Mouse (Mus musculus): ENCODE measurements around the gene Wdr90. TPM values are rescaled to one million over a fixed set of nuclear protein-coding genes. Genes with fewer than 3 reads are reported as not detected.

The Wdr90 gene
- 3.1 TPM for polyA plus RNA-seq (2014; fragmentation: Illumina TruSeq; extraction: RNeasy Lipid Tissue Mini Kit (QIAGEN cat#74804); ENCODE audit: low read depth, low replicate concordance)

DNA sequence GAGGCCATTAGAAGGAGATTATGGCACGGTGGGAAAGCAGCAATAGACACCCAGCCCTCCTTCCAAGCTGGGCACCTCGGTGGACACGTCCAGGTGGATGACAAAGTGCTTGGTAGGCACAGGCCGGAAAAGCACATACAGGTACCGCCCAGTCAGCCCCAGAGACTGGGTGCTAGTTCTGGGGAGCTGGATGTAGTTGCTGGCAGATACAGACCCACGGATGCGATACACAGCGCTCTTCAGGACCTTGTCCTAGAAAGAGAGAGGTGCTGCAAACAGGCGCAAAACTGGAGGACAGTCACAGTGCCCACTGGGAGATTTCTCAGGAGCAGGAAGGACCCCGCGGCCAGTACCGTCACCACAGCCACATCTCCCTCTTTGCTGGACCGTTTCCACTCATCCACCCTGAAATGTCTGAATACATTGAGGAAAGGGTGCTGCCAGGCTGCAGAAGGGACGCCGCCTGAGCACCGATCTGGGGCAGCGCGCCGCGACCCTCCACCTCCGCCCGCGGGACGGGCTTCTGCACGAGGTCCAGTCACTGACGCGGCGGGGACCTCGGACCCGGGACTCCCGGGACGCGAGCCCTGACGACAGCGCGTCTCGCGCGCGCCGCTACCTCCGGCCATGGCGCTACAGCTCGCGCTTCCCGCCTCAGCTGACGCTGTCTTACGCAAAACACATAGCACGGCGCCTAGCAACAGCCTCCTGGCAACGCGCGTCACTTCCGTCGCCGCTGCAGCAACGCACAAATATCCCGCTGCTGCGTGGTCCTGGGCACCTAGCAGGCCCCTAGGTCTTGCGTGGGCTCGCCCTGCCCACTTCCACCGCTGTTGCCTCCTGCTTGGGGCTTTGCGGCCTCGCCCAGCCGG is at the start of gene Wdr90:
Wdr90 (minus strand) TSS at position 670 of the 872 bp plus-strand sequence.

DNA sequence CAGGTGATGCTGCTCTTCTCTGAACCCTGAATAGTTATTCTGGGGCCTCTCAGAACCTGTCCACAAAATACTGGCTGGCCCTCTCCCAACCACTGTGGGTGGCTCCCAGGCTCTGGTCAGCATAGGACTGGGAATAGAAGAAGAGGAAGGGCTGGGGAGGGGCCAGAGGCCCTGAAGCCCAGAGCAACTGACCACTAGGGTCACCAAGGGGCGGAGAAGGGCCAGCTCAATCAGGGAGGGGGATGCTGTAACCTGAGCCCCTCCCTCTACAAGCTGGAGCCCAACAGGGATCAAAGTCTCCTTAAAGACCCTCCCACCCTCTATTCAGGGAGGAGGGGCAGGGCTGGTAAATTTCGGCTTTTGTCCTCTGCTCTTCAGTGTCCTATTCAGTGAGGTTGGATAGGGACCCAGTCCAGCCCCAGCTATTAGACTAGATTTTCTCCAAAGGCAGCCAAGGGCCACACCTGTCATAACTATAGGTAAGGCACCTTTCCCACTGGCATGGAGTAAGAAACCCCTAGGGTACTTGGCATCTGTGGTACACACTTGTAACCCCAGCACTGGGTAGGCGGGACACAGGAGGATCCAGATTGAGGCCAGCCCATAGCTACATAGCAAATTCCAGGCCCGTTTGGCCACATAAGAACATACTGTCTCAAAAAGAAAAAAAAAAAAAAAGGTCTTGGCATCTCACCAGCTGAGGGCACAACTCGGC is 19.1 kb upstream of the Wdr90 start, which contains the start of gene Wfikkn1:
Wfikkn1 (minus strand) TSS at position 663 of the 715 bp plus-strand sequence.

DNA sequence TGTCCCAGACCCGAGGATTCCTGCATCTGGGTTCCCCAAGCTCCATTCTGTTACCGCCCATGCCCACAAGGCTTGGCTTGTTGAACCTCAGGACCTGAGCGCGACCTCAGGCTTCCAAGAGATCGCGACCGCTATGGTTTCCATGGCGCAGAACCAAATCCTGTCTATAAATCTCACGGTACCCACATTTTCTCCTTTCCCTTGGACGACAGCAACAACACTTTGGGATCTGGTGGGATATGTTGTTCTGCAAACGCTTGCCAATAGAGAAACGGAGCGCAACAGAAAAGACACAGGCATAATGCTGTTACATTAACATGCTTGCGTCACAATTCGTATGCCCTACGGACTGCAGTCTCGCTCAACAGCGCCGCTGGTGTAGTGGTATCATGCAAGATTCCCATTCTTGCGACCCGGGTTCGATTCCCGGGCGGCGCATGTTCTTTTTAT is 13.4 kb upstream of the Wdr90 start, which contains the start of gene Mettl26:
Mettl26 (plus strand) TSS at position 354 of the 450 bp plus-strand sequence.

DNA sequence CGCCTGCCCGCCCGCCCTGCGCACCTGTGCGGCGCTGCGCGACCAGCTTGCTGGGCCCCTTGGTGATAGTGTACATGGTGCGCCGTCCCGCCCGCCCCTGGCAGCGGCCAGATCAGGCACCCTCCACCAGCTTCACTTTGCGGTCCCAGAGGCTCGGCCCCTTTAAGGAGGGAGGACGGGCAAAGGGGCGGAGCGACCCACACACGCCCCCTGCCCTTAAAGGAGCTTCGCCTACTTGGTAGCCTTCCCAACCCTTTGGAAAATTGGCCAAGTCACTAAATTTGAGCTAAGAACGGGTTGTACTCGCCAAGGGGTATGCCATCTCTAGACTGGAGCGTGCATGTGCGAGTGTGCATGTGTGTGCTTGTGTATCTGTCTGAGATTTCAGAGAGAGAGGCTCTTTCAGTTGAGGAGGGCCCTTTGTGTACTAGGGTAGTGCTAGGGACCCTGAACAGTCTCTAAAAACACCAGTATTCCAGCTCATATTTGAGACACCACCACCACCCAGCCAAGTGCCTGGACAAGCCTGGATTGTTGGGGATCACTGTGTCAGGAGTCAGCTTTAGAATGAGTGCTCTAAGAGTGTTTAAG is 7.4 kb upstream of the Wdr90 start, which contains the start of gene Mcrip2:
Mcrip2 (minus strand) TSS at position 164 of the 591 bp plus-strand sequence.

DNA sequence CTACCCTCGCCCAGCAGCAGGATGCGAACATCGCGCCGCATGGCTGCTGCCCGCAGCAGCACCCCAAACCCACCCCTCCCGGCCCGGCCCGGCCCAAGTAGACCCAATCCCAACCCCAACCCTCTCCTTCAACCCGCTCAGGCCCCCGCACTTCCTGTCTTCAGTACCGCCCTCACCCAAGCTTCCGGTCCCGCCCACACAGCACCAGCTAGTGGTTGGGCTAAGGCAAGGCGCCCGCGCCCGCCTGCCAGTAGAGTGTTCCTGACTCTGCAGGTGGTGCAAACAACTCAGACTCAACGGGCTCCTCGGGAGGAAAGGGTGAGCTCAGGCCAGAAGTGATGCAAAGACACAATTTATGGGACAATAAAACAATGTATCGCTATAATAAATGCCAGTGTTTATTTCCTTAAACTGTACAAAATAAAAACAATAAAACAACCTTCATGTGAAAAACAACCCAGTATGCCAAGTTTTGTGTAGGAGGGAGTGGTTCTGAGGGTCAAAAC is 16.9 kb downstream of the Wdr90 start, which contains the start of gene Rhot2:
Rhot2 (minus strand) TSS at position 456 of the 506 bp plus-strand sequence.

DNA sequence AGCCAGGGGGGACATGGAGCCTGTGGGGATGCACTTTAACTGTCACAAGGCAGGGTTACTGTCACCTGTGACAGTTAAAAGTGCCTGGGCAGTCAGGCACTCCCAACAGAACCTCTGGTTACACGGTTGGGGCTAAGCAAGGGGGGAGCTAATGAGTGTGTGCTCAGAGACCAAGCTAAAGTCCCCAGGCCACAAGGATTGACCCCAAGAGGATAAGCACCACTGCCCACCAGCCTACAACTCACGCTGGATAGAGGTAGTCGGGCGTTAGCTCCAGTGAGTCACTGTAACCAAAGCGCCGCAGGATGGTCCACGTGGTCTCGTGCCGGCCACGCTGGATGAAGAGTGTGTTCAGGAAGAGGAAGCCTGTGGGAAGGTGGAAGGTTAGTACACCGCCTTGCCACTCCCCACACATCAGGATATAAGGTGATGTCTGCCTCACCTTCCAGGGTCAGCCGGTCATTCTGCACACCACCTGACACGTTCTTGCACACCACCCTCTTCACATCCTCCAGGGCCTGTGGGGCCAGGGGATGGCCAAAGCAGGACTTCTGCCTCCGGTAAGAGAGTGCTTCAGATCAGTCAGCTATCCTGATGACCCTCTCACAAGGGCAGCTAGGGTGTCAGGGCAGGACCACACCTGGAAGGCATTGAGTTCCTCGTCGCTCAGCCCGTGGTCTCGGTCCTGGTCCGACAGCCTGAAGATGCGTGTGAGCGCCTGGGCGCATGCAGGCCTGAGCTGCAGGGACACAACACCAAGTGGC is 20.0 kb downstream of the Wdr90 start, which contains the start of gene Gm20683:
Gm20683 (minus strand) TSS at position 647 of the 764 bp plus-strand sequence.

DNA sequence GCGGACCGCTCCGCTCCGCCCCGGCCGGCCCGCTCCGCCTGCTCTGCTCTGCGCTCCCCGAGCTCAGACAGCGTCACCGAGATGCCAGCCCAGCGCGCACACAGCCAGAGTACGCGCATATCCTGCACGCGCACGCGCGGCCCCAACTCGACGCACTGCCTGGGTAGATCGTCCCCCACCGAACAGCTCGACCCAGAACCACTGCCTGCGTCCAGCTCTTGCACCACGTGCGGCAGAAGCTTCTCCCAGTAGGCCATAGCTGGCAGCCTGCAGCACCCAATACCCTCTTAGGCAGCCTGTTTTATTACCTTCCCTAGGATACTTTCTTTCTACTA is 24.3 kb downstream of the Wdr90 start, which contains the start of gene Rhbdl1:
Rhbdl1 (minus strand) TSS at position 220 of the 335 bp plus-strand sequence.

DNA sequence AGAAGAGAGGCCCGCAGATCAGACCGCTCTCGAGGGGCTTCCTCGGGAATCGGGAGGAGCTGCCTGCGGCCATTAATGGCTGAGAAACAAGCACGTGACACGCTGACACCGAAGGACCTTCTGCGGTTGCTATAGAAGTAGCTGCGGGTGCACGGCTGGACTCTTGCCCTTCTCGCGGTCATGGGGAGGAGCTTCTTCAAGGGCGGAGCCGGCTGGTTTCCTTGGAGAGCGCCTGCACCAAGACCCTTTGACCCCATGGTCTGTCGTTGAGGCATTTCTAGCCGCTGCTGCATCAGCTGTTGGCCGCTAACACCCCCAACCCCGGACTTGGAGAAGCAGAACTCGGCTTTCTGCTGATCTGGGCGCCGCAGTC is 28.0 kb downstream of the Wdr90 start, which contains the start of gene Stub1:
Stub1 (minus strand) TSS at position 114 of the 373 bp plus-strand sequence.

DNA sequence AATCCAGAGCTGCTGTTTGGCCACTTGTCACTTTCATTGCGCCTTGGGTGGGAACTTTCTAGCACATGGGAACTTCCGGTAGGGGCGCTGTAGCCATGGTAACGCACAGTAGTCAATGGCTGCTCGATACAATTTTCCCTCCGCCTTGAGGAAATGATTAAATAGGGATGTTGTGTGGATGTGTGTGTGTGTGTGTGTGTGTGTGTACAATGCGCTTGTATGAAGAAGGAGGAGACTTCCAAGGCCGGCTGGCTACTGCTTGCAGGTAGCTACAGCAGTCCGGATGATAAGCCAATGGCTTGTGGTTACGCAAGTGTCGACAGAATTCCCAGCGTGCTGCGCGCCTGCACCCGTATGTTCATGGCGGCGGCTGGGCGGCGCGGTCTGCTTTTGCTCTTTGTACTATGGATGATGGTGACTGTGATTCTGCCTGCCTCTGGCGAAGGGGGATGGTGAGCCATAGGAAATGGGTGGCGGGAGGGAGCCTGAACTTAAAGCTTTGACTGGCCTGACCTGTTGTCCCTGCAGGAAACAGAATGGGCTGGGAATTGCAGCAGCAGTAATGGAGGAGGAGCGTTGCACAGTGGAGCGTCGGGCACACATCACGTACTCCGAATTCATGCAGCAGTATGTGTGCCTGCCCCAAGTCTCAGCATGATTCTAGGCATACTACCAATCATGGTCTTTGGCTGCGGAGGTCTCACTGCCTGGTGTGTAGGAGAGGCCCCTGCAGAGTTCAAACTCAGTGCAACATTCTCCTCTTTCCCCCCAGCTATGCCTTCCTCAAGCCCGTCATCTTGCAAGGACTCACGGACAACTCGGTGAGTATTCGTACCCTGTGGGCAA is 32.4 kb downstream of the Wdr90 start, which contains the start of gene Jmjd8:
Jmjd8 (plus strand) TSS at position 156 of the 846 bp plus-strand sequence.

DNA sequence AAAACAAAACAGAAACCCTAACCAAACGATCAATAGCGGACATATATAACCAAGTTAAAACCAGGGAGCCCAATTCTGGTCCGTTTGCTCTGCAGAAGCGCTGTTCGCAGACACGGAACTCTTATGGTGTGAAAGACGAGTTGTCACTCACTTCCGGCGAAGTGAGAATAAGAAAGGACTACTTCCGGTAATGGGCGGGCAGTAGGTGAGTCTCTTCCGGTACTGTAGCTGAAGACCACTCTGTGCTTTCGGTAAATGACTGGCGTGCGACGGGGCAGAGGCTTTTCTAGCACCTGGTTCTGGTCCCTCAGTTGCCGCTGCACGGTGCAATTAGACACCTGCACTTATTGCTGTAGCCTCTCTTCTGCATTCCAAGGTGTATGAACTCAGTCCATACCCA is 37.8 kb downstream of the Wdr90 start, which contains the start of gene Wdr24:
Wdr24 (plus strand) TSS at position 176 of the 400 bp plus-strand sequence.

DNA sequence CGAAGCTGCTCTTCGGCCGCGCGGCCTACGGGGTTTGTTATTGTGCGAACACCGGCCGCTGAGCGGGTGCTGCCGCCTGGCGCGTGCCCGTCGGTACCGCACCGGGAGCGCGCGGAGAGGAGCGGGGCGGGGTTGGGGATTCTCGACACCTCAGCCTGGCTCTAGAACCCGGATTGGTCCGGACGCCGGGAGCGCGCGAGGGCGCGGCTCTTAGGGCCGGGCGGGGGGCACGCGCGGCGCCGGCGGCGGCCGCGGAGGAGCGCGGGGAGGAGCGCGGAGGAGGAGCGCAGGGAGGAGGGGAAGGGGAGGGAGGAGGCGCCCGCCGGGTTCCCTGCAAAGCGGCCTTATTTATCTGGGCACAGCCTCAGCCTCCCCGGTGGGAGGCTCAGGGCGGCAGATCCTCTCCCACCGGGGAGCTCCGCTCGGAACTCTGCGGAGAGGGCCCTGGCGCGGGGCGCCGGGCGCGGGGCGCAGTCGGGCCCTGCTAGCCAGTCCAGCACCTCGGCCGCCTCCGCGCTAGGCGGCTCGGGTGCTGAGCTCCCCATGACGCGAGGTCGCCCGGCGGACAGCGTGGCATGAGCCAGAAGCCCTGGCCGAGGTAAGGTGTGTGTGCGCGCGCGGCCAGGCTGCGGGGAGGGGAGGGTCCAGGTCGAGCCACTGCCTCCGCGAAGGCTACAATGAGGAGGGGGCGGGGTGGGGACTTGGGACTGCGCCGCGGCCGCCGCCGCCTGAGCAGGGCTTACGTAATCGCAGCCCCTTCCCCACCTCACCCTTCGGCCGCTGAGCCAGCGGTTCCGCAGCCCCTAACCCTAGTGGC is 52.3 kb downstream of the Wdr90 start, which contains the start of gene Fbxl16:
Fbxl16 (plus strand) TSS at position 297 of the 817 bp plus-strand sequence.

DNA sequence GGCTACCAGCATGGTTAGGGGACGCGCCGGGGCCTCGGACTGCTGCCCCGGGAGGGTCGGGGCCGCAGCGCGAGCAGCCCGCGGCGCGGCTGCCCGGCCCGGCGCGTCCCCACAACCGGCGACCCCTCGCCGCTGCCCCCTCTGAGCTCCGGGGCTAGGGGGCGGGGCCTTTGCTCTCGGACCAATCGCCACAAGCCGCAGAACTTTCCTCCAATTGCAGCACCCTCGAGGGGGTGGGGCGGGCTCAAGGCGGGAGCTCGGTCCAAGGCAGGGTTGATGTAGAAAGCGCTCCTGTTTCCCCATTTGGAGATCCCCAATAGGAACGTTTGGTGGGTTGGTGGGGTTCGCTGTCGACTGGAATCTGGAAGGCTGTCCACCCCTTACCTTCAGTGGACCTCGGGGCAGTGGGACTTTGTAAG is 64.3 kb downstream of the Wdr90 start, which contains the start of gene Metrn:
Metrn (minus strand) TSS at position 186 of the 419 bp plus-strand sequence.

DNA sequence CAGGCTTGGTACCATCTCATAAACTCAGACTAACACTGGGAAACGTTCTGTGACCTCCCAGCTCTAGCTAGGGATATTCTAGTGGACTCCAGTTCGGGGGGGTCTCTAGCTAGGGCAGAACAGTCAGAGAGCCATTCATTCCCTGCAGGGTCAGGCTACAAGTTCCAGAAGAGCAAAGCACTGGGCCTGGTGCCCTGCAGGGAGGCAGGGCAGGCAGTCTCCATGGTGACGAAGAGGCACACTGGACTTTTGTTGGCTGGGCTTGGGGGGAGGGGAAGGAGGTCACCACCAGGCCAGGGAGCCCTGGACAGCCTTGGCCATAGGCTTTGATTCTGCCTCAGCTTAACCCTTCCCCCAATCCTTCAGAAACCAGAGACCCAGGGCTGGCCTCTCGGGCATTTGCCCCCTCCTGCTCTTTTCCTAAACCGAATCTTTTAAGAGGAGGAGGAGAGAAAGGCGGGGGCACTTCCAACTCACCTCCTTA is 65.7 kb downstream of the Wdr90 start, which contains the start of gene AC134908.4:
AC134908.4 (minus strand) TSS at position 51 of the 484 bp plus-strand sequence.

Other genes starting within 250 kb of the Wdr90 start
- not detected for gene Gng13, start 144.3 kb downstream of the Wdr90 start, polyA plus RNA-seq (2014; fragmentation: Illumina TruSeq; extraction: RNeasy Lipid Tissue Mini Kit (QIAGEN cat#74804); ENCODE audit: low read depth, low replicate concordance)
- 1.6 TPM for gene Chtf18, start 134.1 kb downstream of the Wdr90 start, polyA plus RNA-seq (2014; fragmentation: Illumina TruSeq; extraction: RNeasy Lipid Tissue Mini Kit (QIAGEN cat#74804); ENCODE audit: low read depth, low replicate concordance)
- gene Rpusd1, start 133.8 kb downstream of the Wdr90 start, polyA plus RNA-seq (2014; fragmentation: Illumina TruSeq; extraction: RNeasy Lipid Tissue Mini Kit (QIAGEN cat#74804); ENCODE audit: low read depth, low replicate concordance): not detected
- gene Mslnl, start 125.5 kb downstream of the Wdr90 start, polyA plus RNA-seq (2014; fragmentation: Illumina TruSeq; extraction: RNeasy Lipid Tissue Mini Kit (QIAGEN cat#74804); ENCODE audit: low read depth, low replicate concordance): not detected
- gene Msln, start 107.1 kb downstream of the Wdr90 start, polyA plus RNA-seq (2014; fragmentation: Illumina TruSeq; extraction: RNeasy Lipid Tissue Mini Kit (QIAGEN cat#74804); ENCODE audit: low read depth, low replicate concordance): 0.22 TPM
- gene Narfl, start 87.7 kb downstream of the Wdr90 start, polyA plus RNA-seq (2014; fragmentation: Illumina TruSeq; extraction: RNeasy Lipid Tissue Mini Kit (QIAGEN cat#74804); ENCODE audit: low read depth, low replicate concordance): 1.4 TPM
- gene Haghl, start 75.8 kb downstream of the Wdr90 start, polyA plus RNA-seq (2014; fragmentation: Illumina TruSeq; extraction: RNeasy Lipid Tissue Mini Kit (QIAGEN cat#74804); ENCODE audit: low read depth, low replicate concordance): 0.55 TPM
- gene Ccdc78, start 74.9 kb downstream of the Wdr90 start, polyA plus RNA-seq (2014; fragmentation: Illumina TruSeq; extraction: RNeasy Lipid Tissue Mini Kit (QIAGEN cat#74804); ENCODE audit: low read depth, low replicate concordance): 0.49 TPM
- 0.43 TPM for gene Fam173a, start 68.6 kb downstream of the Wdr90 start, polyA plus RNA-seq (2014; fragmentation: Illumina TruSeq; extraction: RNeasy Lipid Tissue Mini Kit (QIAGEN cat#74804); ENCODE audit: low read depth, low replicate concordance)
- 0.35 TPM for gene AC134908.4, start 65.8 kb downstream of the Wdr90 start, polyA plus RNA-seq (2014; fragmentation: Illumina TruSeq; extraction: RNeasy Lipid Tissue Mini Kit (QIAGEN cat#74804); ENCODE audit: low read depth, low replicate concordance)
- 0.24 TPM for gene Metrn, start 64.4 kb downstream of the Wdr90 start, polyA plus RNA-seq (2014; fragmentation: Illumina TruSeq; extraction: RNeasy Lipid Tissue Mini Kit (QIAGEN cat#74804); ENCODE audit: low read depth, low replicate concordance)
- gene Fbxl16, start 52.4 kb downstream of the Wdr90 start, polyA plus RNA-seq (2014; fragmentation: Illumina TruSeq; extraction: RNeasy Lipid Tissue Mini Kit (QIAGEN cat#74804); ENCODE audit: low read depth, low replicate concordance): 0.60 TPM
- gene Wdr24, start 37.9 kb downstream of the Wdr90 start, polyA plus RNA-seq (2014; fragmentation: Illumina TruSeq; extraction: RNeasy Lipid Tissue Mini Kit (QIAGEN cat#74804); ENCODE audit: low read depth, low replicate concordance): 1.0 TPM
- gene Jmjd8, start 32.6 kb downstream of the Wdr90 start, polyA plus RNA-seq (2014; fragmentation: Illumina TruSeq; extraction: RNeasy Lipid Tissue Mini Kit (QIAGEN cat#74804); ENCODE audit: low read depth, low replicate concordance): 1.1 TPM
- gene Stub1, start 28.1 kb downstream of the Wdr90 start, polyA plus RNA-seq (2014; fragmentation: Illumina TruSeq; extraction: RNeasy Lipid Tissue Mini Kit (QIAGEN cat#74804); ENCODE audit: low read depth, low replicate concordance): 3.4 TPM
- gene Rhbdl1, start 24.2 kb downstream of the Wdr90 start, polyA plus RNA-seq (2014; fragmentation: Illumina TruSeq; extraction: RNeasy Lipid Tissue Mini Kit (QIAGEN cat#74804); ENCODE audit: low read depth, low replicate concordance): not detected
- gene Gm20683, start 19.7 kb downstream of the Wdr90 start, polyA plus RNA-seq (2014; fragmentation: Illumina TruSeq; extraction: RNeasy Lipid Tissue Mini Kit (QIAGEN cat#74804); ENCODE audit: low read depth, low replicate concordance): not detected
- 4.0 TPM for gene Rhot2, start 16.6 kb downstream of the Wdr90 start, polyA plus RNA-seq (2014; fragmentation: Illumina TruSeq; extraction: RNeasy Lipid Tissue Mini Kit (QIAGEN cat#74804); ENCODE audit: low read depth, low replicate concordance)
- gene Mcrip2, start 7.3 kb upstream of the Wdr90 start, polyA plus RNA-seq (2014; fragmentation: Illumina TruSeq; extraction: RNeasy Lipid Tissue Mini Kit (QIAGEN cat#74804); ENCODE audit: low read depth, low replicate concordance): 0.78 TPM
- gene Mettl26, start 13.6 kb upstream of the Wdr90 start, polyA plus RNA-seq (2014; fragmentation: Illumina TruSeq; extraction: RNeasy Lipid Tissue Mini Kit (QIAGEN cat#74804); ENCODE audit: low read depth, low replicate concordance): 11.0 TPM
- not detected for gene Wfikkn1, start 19.4 kb upstream of the Wdr90 start, polyA plus RNA-seq (2014; fragmentation: Illumina TruSeq; extraction: RNeasy Lipid Tissue Mini Kit (QIAGEN cat#74804); ENCODE audit: low read depth, low replicate concordance)
- gene Rab40c, start 58.2 kb upstream of the Wdr90 start, polyA plus RNA-seq (2014; fragmentation: Illumina TruSeq; extraction: RNeasy Lipid Tissue Mini Kit (QIAGEN cat#74804); ENCODE audit: low read depth, low replicate concordance): 1.7 TPM
- gene Pigq, start 83.4 kb upstream of the Wdr90 start, polyA plus RNA-seq (2014; fragmentation: Illumina TruSeq; extraction: RNeasy Lipid Tissue Mini Kit (QIAGEN cat#74804); ENCODE audit: low read depth, low replicate concordance): 4.1 TPM
- not detected for gene Nhlrc4, start 83.5 kb upstream of the Wdr90 start, polyA plus RNA-seq (2014; fragmentation: Illumina TruSeq; extraction: RNeasy Lipid Tissue Mini Kit (QIAGEN cat#74804); ENCODE audit: low read depth, low replicate concordance)
- gene A930017K11Rik, start 91.1 kb upstream of the Wdr90 start, polyA plus RNA-seq (2014; fragmentation: Illumina TruSeq; extraction: RNeasy Lipid Tissue Mini Kit (QIAGEN cat#74804); ENCODE audit: low read depth, low replicate concordance): not detected
- gene Capn15, start 124.3 kb upstream of the Wdr90 start, polyA plus RNA-seq (2014; fragmentation: Illumina TruSeq; extraction: RNeasy Lipid Tissue Mini Kit (QIAGEN cat#74804); ENCODE audit: low read depth, low replicate concordance): 0.77 TPM
- gene Rab11fip3, start 208.1 kb upstream of the Wdr90 start, polyA plus RNA-seq (2014; fragmentation: Illumina TruSeq; extraction: RNeasy Lipid Tissue Mini Kit (QIAGEN cat#74804); ENCODE audit: low read depth, low replicate concordance): 5.5 TPM
- gene Decr2, start 228.8 kb upstream of the Wdr90 start, polyA plus RNA-seq (2014; fragmentation: Illumina TruSeq; extraction: RNeasy Lipid Tissue Mini Kit (QIAGEN cat#74804); ENCODE audit: low read depth, low replicate concordance): 4.7 TPM
- gene Nme4, start 234.1 kb upstream of the Wdr90 start, polyA plus RNA-seq (2014; fragmentation: Illumina TruSeq; extraction: RNeasy Lipid Tissue Mini Kit (QIAGEN cat#74804); ENCODE audit: low read depth, low replicate concordance): 0.39 TPM